Mouse (Mus musculus) lung, embryonic 16.5 days (tissue): ENCODE measurements around the gene Adrb1. TPM values are rescaled to one million over a fixed set of nuclear protein-coding genes. Genes with fewer than 3 reads are reported as not detected.

Experiments
- ATAC-seq: fragments of 200-750 bp; cut with Nextera tagmentation; 2 replicates; pipeline ENCODE4 v1.8.0; 2017; ENCODE audit warnings: low read depth, mild to moderate bottlenecking, moderate library complexity
- H3K27ac ChIP-seq: fragments of 300-500 bp; sonication (generic); 2 replicates; pipeline ENCODE4 v1.5.1; 2014; ENCODE audit warnings: mild to moderate bottlenecking, control low read depth, low read length
- H3K27me3 ChIP-seq: fragments of 300-500 bp; sonication (generic); 2 replicates; pipeline ENCODE4 v1.6.1; 2014; ENCODE audit warnings: low read depth, low read length, mixed read lengths; ENCODE audit not compliant: control insufficient read depth, insufficient read depth
- H3K36me3 ChIP-seq: fragments of 300-500 bp; sonication (generic); 2 replicates; pipeline ENCODE4 v1.6.1; 2014; ENCODE audit warnings: low read length; ENCODE audit not compliant: control insufficient read depth, insufficient read depth
- H3K4me1 ChIP-seq: fragments of 300-500 bp; sonication (generic); replicated peaks from 2 replicates; pipeline ENCODE4 v1.6.1; 2014; ENCODE audit warnings: low read length, mixed read lengths; ENCODE audit not compliant: control insufficient read depth, insufficient read depth
- H3K4me2 ChIP-seq: fragments of 300-500 bp; sonication (generic); 2 replicates; pipeline ENCODE4 v1.6.1; 2014; ENCODE audit warnings: low read depth, low read length, control low read depth
- H3K4me3 ChIP-seq: fragments of 300-500 bp; sonication (generic); 2 replicates; pipeline ENCODE4 v1.5.1; 2014; ENCODE audit warnings: mild to moderate bottlenecking, low read length, control low read depth
- H3K9ac ChIP-seq: fragments of 300-500 bp; sonication (generic); 2 replicates; pipeline ENCODE4 v1.6.1; 2014; ENCODE audit warnings: low read length, control low read depth
- H3K9me3 ChIP-seq: fragments of 300-500 bp; sonication (generic); 2 replicates; pipeline ENCODE4 v1.6.1; 2016; ENCODE audit warnings: low read length; ENCODE audit not compliant: control insufficient read depth
- WGBS: fragments of 180-500 bp; shearing (Covaris S2); extraction: QIAGEN DNeasy Blood & Tissue Kit; methylation state at CpG from one replicate; pipeline ENCODE4 v1.1.7; 2014; 5-methylcytosine and 5-hydroxymethylcytosine counted together
- polyA plus RNA-seq: library from polyadenylated mRNA; unstranded; fragments of >200 nt; fragmentation: Nextera tagmentation; extraction: Ambion mirVana; gene quantifications from 2 replicates; pipeline ENCODE4 v1.2.1, GENCODE M21; 2015

The Adrb1 gene
- polyA plus RNA-seq, 1 experiment from 2014 or later: 1.1 TPM

- H3K27ac ChIP-seq: no peak overlapping the region
These were observed 21.2 kb upstream of the Adrb1 start for GRCm38 (mm10) chr19:56700848-56701247.

DNA sequence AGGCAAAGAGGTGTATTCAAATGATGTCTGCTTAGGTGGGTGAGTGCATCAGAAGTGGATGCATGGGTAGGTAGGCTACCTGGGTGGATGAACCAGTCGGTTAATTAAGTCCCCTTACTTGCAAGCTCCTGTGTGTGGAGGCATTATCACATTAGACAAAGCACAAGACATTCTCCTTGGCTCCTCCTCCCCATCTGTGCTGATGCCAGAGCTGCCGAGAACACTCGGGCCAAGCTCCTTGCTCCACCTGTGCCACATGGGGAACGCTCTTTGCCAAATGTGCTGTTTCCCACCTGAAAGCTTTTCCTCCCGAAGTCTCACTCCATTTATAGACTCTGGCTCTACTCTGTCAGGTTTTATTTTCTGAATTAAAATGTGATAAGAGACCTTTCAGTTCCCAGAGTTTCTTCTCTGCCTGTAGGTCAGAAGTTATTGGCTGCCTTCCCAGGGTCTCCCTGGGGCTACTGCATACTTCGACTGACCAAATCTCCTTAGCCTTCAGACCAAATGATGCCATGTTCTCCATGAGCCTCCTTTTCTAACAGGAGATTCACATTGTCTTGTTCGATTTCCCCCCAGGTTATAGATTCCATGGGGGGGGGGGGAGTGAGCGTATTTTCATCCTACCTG lies 20.5 kb upstream of the Adrb1 start:
- no peaks in the 10 kb centered on the region for H3K27me3 ChIP-seq
- ATAC-seq: no peak
- no peak overlapping the region for H3K4me2 ChIP-seq
- no peak overlapping the region for H3K27ac ChIP-seq
- H3K9ac ChIP-seq: no peak overlapping the region
- H3K4me3 ChIP-seq: no peak overlapping the region
- no peaks in the 10 kb centered on the region for H3K9me3 ChIP-seq
- peaks cover 12% of the 10 kb centered on the region for H3K4me1 ChIP-seq
- no peaks in the 10 kb centered on the region for H3K36me3 ChIP-seq
- WGBS: 64% methylated on average over 8 of the region's 8 CpGs

More at GRCm38 (mm10) chr19:56700848-56701247, 21.2 kb upstream of the Adrb1 start:
- 44% methylated on average over 10 of the region's 10 CpGs for WGBS
- H3K4me1 ChIP-seq: peaks cover 10% of the 10 kb centered on the region
- H3K9me3 ChIP-seq: no peaks in the 10 kb centered on the region
- no peaks in the 10 kb centered on the region for H3K27me3 ChIP-seq
- no peak overlapping the region for H3K4me2 ChIP-seq
- H3K9ac ChIP-seq: no peak overlapping the region
- no peaks in the 10 kb centered on the region for H3K36me3 ChIP-seq
- no peak overlapping the region for H3K4me3 ChIP-seq
- ATAC-seq: no peak

- ATAC-seq: no peak
- H3K9ac ChIP-seq: no peak overlapping the region
- H3K27me3 ChIP-seq: no peaks in the 10 kb centered on the region
- peaks cover 12% of the 10 kb centered on the region for H3K4me1 ChIP-seq
- no peaks in the 10 kb centered on the region for H3K36me3 ChIP-seq
- H3K4me3 ChIP-seq: no peak overlapping the region
- H3K9me3 ChIP-seq: no peaks in the 10 kb centered on the region
- 91% methylated on average over 6 of the region's 6 CpGs for WGBS
- H3K27ac ChIP-seq: no peak overlapping the region
- H3K4me2 ChIP-seq: no peak overlapping the region
These were observed 20.0 kb upstream of the Adrb1 start for GRCm38 (mm10) chr19:56702039-56702438.

- Histone ChIP-seq H3K4me1 (peaks cover 12% of the 10 kb centered on the region), H3K27ac (no peak overlapping the region), H3K4me2 (no peak overlapping the region), H3K9me3 (no peaks in the 10 kb centered on the region), H3K36me3 (no peaks in the 10 kb centered on the region), H3K4me3 (no peak overlapping the region), H3K27me3 (no peaks in the 10 kb centered on the region), H3K9ac (no peak overlapping the region)
- ATAC-seq: no peak
- WGBS: 54% methylated on average over 12 of the region's 12 CpGs
These were observed 18.5 kb upstream of the Adrb1 start for GRCm38 (mm10) chr19:56703238-56704097.

DNA sequence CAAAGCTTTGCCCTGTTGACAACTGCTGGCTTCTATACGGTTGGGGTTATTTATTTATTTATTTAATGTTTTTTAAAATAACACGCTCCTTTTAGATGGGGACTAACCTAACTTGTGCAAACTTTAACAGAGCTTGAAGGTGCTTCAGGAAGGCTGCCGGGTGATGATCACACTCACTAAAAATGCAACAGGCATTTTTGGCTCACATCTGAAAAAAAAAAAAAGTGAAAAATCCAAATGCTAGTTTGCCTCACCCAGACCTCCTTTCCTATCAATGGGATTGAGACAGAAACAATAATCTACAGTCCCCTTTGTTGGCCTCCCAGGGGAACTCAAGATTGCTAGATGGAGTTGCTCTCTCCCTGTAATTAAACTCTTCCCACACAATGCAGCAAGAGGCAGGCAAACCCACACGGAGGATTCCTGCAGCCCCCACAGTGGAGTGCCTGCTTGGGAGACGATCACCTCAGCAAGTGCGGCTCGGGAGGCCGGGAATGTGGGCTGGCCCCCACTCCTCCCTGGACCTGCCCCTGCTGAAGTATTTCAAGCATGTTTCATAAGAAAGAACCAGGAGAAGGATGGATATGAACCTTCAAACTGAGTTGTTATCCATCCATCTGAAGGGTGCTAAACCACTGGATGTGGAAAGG lies 16.8 kb upstream of the Adrb1 start:
- peak overlapping the region; percentile 64 for H3K27ac ChIP-seq
- no peaks in the 10 kb centered on the region for H3K9me3 ChIP-seq
- no peaks in the 10 kb centered on the region for H3K27me3 ChIP-seq
- H3K9ac ChIP-seq: no peak overlapping the region
- H3K36me3 ChIP-seq: no peaks in the 10 kb centered on the region
- peaks cover 17% of the 10 kb centered on the region for H3K4me1 ChIP-seq
- H3K4me2 ChIP-seq: no peak overlapping the region
- no peak overlapping the region for H3K4me3 ChIP-seq
- ATAC-seq: peak; percentile 77
- 35% methylated on average over 8 of the region's 8 CpGs for WGBS

- H3K4me3 ChIP-seq: no peak overlapping the region
- H3K9ac ChIP-seq: no peak overlapping the region
- ATAC-seq: no peak
- H3K4me1 ChIP-seq: peaks cover 15% of the 10 kb centered on the region
- H3K27ac ChIP-seq: no peak overlapping the region
- H3K27me3 ChIP-seq: no peaks in the 10 kb centered on the region
- H3K9me3 ChIP-seq: no peaks in the 10 kb centered on the region
- 53% methylated on average over 2 of the region's 2 CpGs for WGBS
- H3K36me3 ChIP-seq: no peaks in the 10 kb centered on the region
- H3K4me2 ChIP-seq: no peak overlapping the region
These were observed 13.2 kb upstream of the Adrb1 start for GRCm38 (mm10) chr19:56708794-56709193.

DNA sequence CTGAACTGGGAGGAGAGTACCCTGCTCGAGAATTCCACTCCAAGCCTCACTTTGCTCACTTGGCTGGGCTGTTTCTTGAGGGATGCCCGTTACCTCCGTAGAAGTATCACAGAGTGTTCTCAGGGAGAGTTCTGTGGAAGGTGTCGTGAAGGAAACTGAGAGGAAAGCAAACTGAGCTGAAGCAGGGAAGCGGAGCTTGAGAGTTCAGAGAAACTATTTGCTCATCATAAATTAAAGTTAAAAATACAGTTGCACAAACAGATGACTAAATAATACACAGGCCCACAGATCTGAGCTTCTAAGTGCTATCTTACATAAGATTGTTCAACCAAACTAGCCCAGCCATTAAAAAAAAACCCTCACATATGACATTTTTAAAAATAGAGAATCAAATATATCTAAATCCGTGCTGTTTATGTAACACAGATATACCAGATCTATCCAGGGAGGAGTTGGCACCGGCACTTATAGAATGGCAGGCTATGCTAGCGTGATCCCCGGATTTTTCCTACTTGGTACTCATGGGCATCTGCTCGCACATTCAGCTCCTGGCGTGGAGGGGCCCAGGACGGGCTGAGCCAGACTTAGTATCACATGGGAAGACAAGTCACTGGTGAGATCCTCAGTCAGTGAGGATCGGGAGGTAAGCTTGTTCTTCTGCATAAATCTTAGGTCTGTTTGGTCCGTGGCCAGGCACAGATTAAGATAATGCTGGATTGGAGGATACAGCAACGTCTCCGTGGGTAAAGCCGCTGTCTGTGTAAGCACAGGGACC lies 11.7 kb upstream of the Adrb1 start:
- no peak overlapping the region for H3K4me3 ChIP-seq
- H3K27me3 ChIP-seq: no peaks in the 10 kb centered on the region
- no peak overlapping the region for H3K9ac ChIP-seq
- no peaks in the 10 kb centered on the region for H3K36me3 ChIP-seq
- H3K27ac ChIP-seq: no peak overlapping the region
- H3K9me3 ChIP-seq: no peaks in the 10 kb centered on the region
- whole genome bisulfite sequencing: 53% methylated on average over 17 of the region's 17 CpGs
- peak; percentile 46; the same call in 1 of the 2 replicates for ATAC-seq
- peaks cover 9% of the 10 kb centered on the region for H3K4me1 ChIP-seq
- no peak overlapping the region for H3K4me2 ChIP-seq

GRCm38 (mm10) chr19:56713613-56714012 lies 8.4 kb upstream of the Adrb1 start:
- H3K4me2 ChIP-seq: no peak overlapping the region
- H3K9me3 ChIP-seq: no peaks in the 10 kb centered on the region
- H3K9ac ChIP-seq: no peak overlapping the region
- ATAC-seq: no peak
- 85% methylated on average over 5 of the region's 5 CpGs for WGBS
- H3K27ac ChIP-seq: no peak overlapping the region
- H3K27me3 ChIP-seq: no peaks in the 10 kb centered on the region; the same call in 1 of the 2 replicates
- peaks cover 5% of the 10 kb centered on the region; the same call in 1 of the 2 replicates for H3K4me1 ChIP-seq
- no peak overlapping the region for H3K4me3 ChIP-seq
- H3K36me3 ChIP-seq: no peaks in the 10 kb centered on the region
